ENCODE assay signal across 9 mouse cellular contexts in genomic region chr9:18779476-18779875, GRCm38 (mm10). TPM values are rescaled to one million over a fixed set of nuclear protein-coding genes. Genes with fewer than 3 reads are reported as not detected.
DNase-seq lines count a peak whose midpoint lies in the region; ATAC-seq and TF ChIP-seq lines count a peak whose summit lies in the region.
"Had no signal": no experiment of that assay in that cellular context is flagged by ENCODE, and none has a peak within 500 bp of the region (broad histone marks: within the 10 kb centered on the region; RNA-seq: fewer than 3 reads in every experiment).

No protein-coding gene starts in this region.

- H3K4me2 ChIP-seq in kidney, postnatal 0 days (ENCODE audit: low read length): no peak overlapping the region

- DNase-seq in kidney, postnatal 0 days (ENCODE audit: low spot score): no peak
- DNase-seq in kidney, adult 18-20 months: no peak
- DNase-seq in cerebellum, postnatal 10 days: peak; percentile 82 to 90
- DNase-seq in layer of hippocampus, adult 8-10 months (ENCODE audit: low spot score in 2 of 2): peak; percentile 18 to 28
- DNase-seq in right cerebral cortex, adult 2 months (ENCODE audit: low spot score in 2 of 2): peak; percentile 3 to 14
- DNase-seq in heart, postnatal 4 days: no peak
- DNase-seq in urinary bladder, postnatal 10 days (ENCODE audit: low spot score): no peak

- H3K36me3 ChIP-seq in kidney, postnatal 0 days (ENCODE audit: insufficient read depth, low read length): no peaks in the 10 kb centered on the region

- no peak overlapping the region for H3K9ac ChIP-seq in kidney, postnatal 0 days (ENCODE audit: low read depth, low read length)

- H3K27ac ChIP-seq in kidney, postnatal 0 days: no peak overlapping the region

- no peak for TF ChIP-seq CTCF in kidney, postnatal 0 days (IDR thresholded peaks at IDR 0.05; ENCODE audit: low read depth)

- H3K4me1 ChIP-seq in kidney, postnatal 0 days (replicated peaks; ENCODE audit: insufficient read depth, low read length): no peaks in the 10 kb centered on the region

- WGBS in kidney, postnatal 0 days: 80% methylated on average over 24 of the region's 24 CpGs

- H3K4me3 ChIP-seq in kidney, postnatal 0 days (replicated peaks; ENCODE audit: low read depth, low read length): no peak overlapping the region

- ATAC-seq in kidney, postnatal 0 days (replicated peaks; ENCODE audit: low FRiP score, low read depth): 0 out of 2 replicates have a peak, but pooled peaks have one; percentile 25
- ATAC-seq in megakaryocyte-erythroid progenitor cell, adult 5-6 weeks (replicated peaks; ENCODE audit: low FRiP score, low TSS enrichment, poor library complexity, severe bottlenecking): no peak

- no peaks in the 10 kb centered on the region for H3K27me3 ChIP-seq in kidney, postnatal 0 days (ENCODE audit: insufficient read depth, low read length)

- H3K9me3 ChIP-seq in kidney, postnatal 0 days (replicated peaks; ENCODE audit: low read length): no peaks in the 10 kb centered on the region

RNA-seq across cellular contexts. Expression of gene Olfr24, which starts 15.7 kb away (rescaled TPM):
- not detected in 2 replicates for polyA plus RNA-seq in kidney, postnatal 0 days (2015; fragmentation: Nextera tagmentation; extraction: Ambion mirVana)
- total RNA-seq in layer of hippocampus, adult 8-10 months (2022): not detected
- total RNA-seq in megakaryocyte-erythroid progenitor cell, adult 5-6 weeks (2014; fragmentation: Nextera tagmentation): not detected in 2 replicates
- total RNA-seq in megakaryocyte-erythroid progenitor cell, adult 5-6 weeks (2017): not detected in 2 replicates
- total RNA-seq in heart, postnatal 4 days (2021): not detected
- total RNA-seq: heart, postnatal 14 days had no signal

RNA-seq across cellular contexts. Expression of gene Olfr828, which starts 39.9 kb away (rescaled TPM):
- not detected in 2 replicates for polyA plus RNA-seq in kidney, postnatal 0 days (2015; fragmentation: Nextera tagmentation; extraction: Ambion mirVana)
- total RNA-seq in layer of hippocampus, adult 8-10 months (2022): not detected
- not detected in 2 replicates for total RNA-seq in megakaryocyte-erythroid progenitor cell, adult 5-6 weeks (2014; fragmentation: Nextera tagmentation)
- total RNA-seq in megakaryocyte-erythroid progenitor cell, adult 5-6 weeks (2017): not detected in 2 replicates
- not detected for total RNA-seq in heart, postnatal 4 days (2021)
- total RNA-seq: heart, postnatal 14 days had no signal

Comparison
In these comparisons a context has a peak if more than half of its experiments do, and no peak if none do; other contexts are left out.
1. DNase-seq: peak in cerebellum, postnatal 10 days (2 of 2), layer of hippocampus, adult 8-10 months (2 of 2) and right cerebral cortex, adult 2 months (2 of 2); none in kidney, postnatal 0 days (single experiment), kidney, adult 18-20 months (single experiment), heart, postnatal 4 days (single experiment) and urinary bladder, postnatal 10 days (single experiment).